Comparison of ENCODE assay signal across 8 mouse cellular contexts in genomic region chr12:84193642-84194399, GRCm38 (mm10). TPM values are rescaled to one million over a fixed set of nuclear protein-coding genes. Genes with fewer than 3 reads are reported as not detected.
DNase-seq lines count a peak whose midpoint lies in the region; ATAC-seq lines count a peak whose summit lies in the region.

No protein-coding gene starts in this region.

- H3K4me3 ChIP-seq in hindbrain, embryonic 13.5 days: peak overlapping the region; percentile 81

- peaks cover 76% of the 10 kb centered on the region for H3K4me1 ChIP-seq in hindbrain, embryonic 13.5 days (replicated peaks)

- ATAC-seq in hindbrain, embryonic 13.5 days (ENCODE audit: low FRiP score): peak; percentile 83

- peak; percentile 96 for DNase-seq in R1 (ENCODE audit: low read depth, low spot score)
- DNase-seq in cerebellum, postnatal 25 days: peak; percentile 88 to 91
- DNase-seq in frontal cortex, postnatal 14 days (ENCODE audit: low spot score in 2 of 2): peak; percentile 81 to 87
- DNase-seq in layer of hippocampus, postnatal 36 days: peak; percentile 89 to 90
- peak; percentile 97 for DNase-seq in lung, postnatal 25 days (ENCODE audit: low spot score)
- DNase-seq in retina, adult 2 months (ENCODE audit: low read depth, low spot score): peak; percentile 60
- DNase-seq in thymus, postnatal 25 days: peak; percentile 92

- H3K9me3 ChIP-seq in hindbrain, embryonic 13.5 days: no peaks in the 10 kb centered on the region

- H3K27ac ChIP-seq in hindbrain, embryonic 13.5 days: peak overlapping the region; percentile 97

- H3K4me2 ChIP-seq in hindbrain, embryonic 13.5 days: peak overlapping the region; percentile 93

- under 1% methylated on average over 49 of the region's 49 CpGs for WGBS in hindbrain, embryonic 13.5 days

- H3K27me3 ChIP-seq in hindbrain, embryonic 13.5 days: peaks cover 3% of the 10 kb centered on the region; the same call in 1 of the 2 replicates

- no peaks in the 10 kb centered on the region for H3K36me3 ChIP-seq in hindbrain, embryonic 13.5 days

- H3K9ac ChIP-seq in hindbrain, embryonic 13.5 days: peak overlapping the region; percentile 95

RNA-seq across cellular contexts. Expression of gene Elmsan1, which starts 24.9 kb away (rescaled TPM):
- polyA plus RNA-seq in hindbrain, embryonic 13.5 days (2015; fragmentation: Nextera tagmentation; extraction: Ambion mirVana): 4.5 and 5.1 TPM in 2 replicates
- 10 to 100 TPM; 21.0 to 24.1 TPM for total RNA-seq in layer of hippocampus, postnatal 36 days (2021)

RNA-seq across cellular contexts. Expression of gene Pnma1, which starts 45.5 kb away (rescaled TPM):
- polyA plus RNA-seq in hindbrain, embryonic 13.5 days (2015; fragmentation: Nextera tagmentation; extraction: Ambion mirVana): 3.5 and 3.8 TPM in 2 replicates
- 1 to 10 TPM; 2.3 to 2.8 TPM for total RNA-seq in layer of hippocampus, postnatal 36 days (2021)

Comparison
In these comparisons a context has a peak if more than half of its experiments do, and no peak if none do; other contexts are left out.
1. Peak in every context shown above with its lines: DNase-seq, ATAC-seq, H3K4me3 ChIP-seq and H3K27ac ChIP-seq.